Mouse (Mus musculus) gastrocnemius, adult 18-20 months (tissue): ENCODE data around the gene Gm48552. TPM values are rescaled to one million over a fixed set of nuclear protein-coding genes. Genes with fewer than 3 reads are reported as not detected.
A peak's percentile ranks its signal among the peaks of the same experiment; 100 is the strongest.

Experiments used
- DNase-seq: peaks from one replicate; pipeline ENCODE4 v3.0.0; 2021; ENCODE audit warnings: low spot score
- microRNA-seq: library from miRNA; unstranded; fragments of <30 nt; microRNA quantifications from one replicate; pipeline ENCODE4 v1.2.0, GENCODE M21; 2021
- total RNA-seq, 2 experiments: library from RNA; stranded (reverse); gene quantifications; 2 replicates each; pipeline ENCODE4 v1.2.3; 2021

Gm48552 gene
- total RNA-seq, 2 experiments from 2014 or later = 0.34 TPM; not detected in 1

- DNase-seq = peak; percentile 84
Observed at GRCm38 (mm10) chr10:81430141-81430830, 41.5 kb downstream of the Gm48552 start.

- no peak for DNase-seq
Observed at GRCm38 (mm10) chr10:81430831-81431525, 42.2 kb downstream of the Gm48552 start.

- no peak for DNase-seq
Observed at GRCm38 (mm10) chr10:81431526-81432168, 42.8 kb downstream of the Gm48552 start.

- DNase-seq = no peak
Observed at GRCm38 (mm10) chr10:81432169-81432867, 43.5 kb downstream of the Gm48552 start.

DNA sequence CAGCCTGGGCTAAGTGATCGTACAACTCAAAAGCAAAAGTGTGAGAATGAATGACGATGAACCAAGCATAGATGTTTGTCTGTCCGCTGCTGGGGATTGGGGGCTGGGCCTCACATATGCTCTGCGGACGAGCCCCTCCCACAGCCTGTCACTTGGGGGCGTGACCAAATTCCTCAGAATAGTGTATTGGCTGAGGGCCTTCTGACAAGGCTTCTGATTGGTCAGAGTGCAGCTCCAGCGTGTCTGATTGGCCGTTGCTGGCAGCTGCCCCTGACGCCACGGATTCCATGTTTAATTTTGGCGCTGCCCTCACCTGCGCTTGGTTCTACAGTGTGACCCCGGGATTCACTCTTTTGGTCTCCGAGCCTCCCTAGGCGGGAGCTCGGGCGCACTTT is 44.1 kb downstream of the Gm48552 start:
- DNase-seq = peak; percentile 98

- peak; percentile 74 for DNase-seq
Observed at GRCm38 (mm10) chr10:81433541-81434289, 44.9 kb downstream of the Gm48552 start.

GRCm38 (mm10) chr10:81434361-81435263 is 45.8 kb downstream of the Gm48552 start:
- DNase-seq = no peak

- DNase-seq = peak; percentile 81
Observed at GRCm38 (mm10) chr10:81435436-81435835, 46.6 kb downstream of the Gm48552 start.

Small RNAs within 50 kb of the gene (microRNA-seq; reads per million reads assigned to microRNA genes)
- gene Mir1191b (2.4 reads per million), gene Mir6913 (1.4 reads per million)

Other genes starting within 250 kb of the Gm48552 start
- gene Pias4, start 221.1 kb upstream of the Gm48552 start, total RNA-seq = 10 to 100 TPM; 15.3 to 17.1 TPM
- gene Eef2, start 212.4 kb upstream of the Gm48552 start, total RNA-seq = 1,000 to 10,000 TPM; 1,320 to 1,335 TPM
- 10 to 100 TPM; 25.5 to 28.4 TPM for gene Dapk3, start 206.0 kb upstream of the Gm48552 start, total RNA-seq
- not detected for gene 4930442H23Rik, start 205.2 kb upstream of the Gm48552 start, total RNA-seq
- 100 to 1,000 TPM in 1 of 2 experiments, 10 to 100 TPM in 1; 59.9 to 118 TPM for gene Nmrk2, start 187.0 kb upstream of the Gm48552 start, total RNA-seq
- gene Atcay, start 158.2 kb upstream of the Gm48552 start, total RNA-seq = not detected
- 1 to 10 TPM; 1.9 to 2.7 TPM for gene Zfr2, start 155.8 kb upstream of the Gm48552 start, total RNA-seq
- not detected for gene Matk, start 136.1 kb upstream of the Gm48552 start, total RNA-seq
- 100 to 1,000 TPM; 106 to 116 TPM for gene Mrpl54, start 122.1 kb upstream of the Gm48552 start, total RNA-seq
- gene Apba3, start 122.0 kb upstream of the Gm48552 start, total RNA-seq = 100 to 1,000 TPM; 102 to 105 TPM
- not detected for gene Tjp3, start 97.4 kb upstream of the Gm48552 start, total RNA-seq
- 10 to 100 TPM; 19.7 to 20.4 TPM for gene Pip5k1c, start 96.0 kb upstream of the Gm48552 start, total RNA-seq
- gene Cactin, start 67.9 kb upstream of the Gm48552 start, total RNA-seq = 10 to 100 TPM; 10.1 to 10.9 TPM
- under 1 TPM; 0.16 to 0.55 TPM for gene Tbxa2r, start 60.3 kb upstream of the Gm48552 start, total RNA-seq
- 1 to 10 TPM in 1 of 2 experiments, under 1 TPM in 1; 0.39 to 1.4 TPM for gene Gipc3, start 45.7 kb upstream of the Gm48552 start, total RNA-seq
- gene Hmg20b, start 38.5 kb upstream of the Gm48552 start, total RNA-seq = 10 to 100 TPM; 14.7 to 19.6 TPM
- 1 to 10 TPM; 2.3 to 2.8 TPM for gene Mfsd12, start 31.5 kb upstream of the Gm48552 start, total RNA-seq
- under 1 TPM; 0.23 to 0.66 TPM for gene 4930404N11Rik, start 23.2 kb upstream of the Gm48552 start, total RNA-seq
- gene Fzr1, start 10.5 kb upstream of the Gm48552 start, total RNA-seq = 10 to 100 TPM; 15.3 to 15.4 TPM
- gene Dohh, start 4.6 kb upstream of the Gm48552 start, total RNA-seq = 10 to 100 TPM; 41.1 to 44.1 TPM
- gene Gm48551, start 4.5 kb upstream of the Gm48552 start, total RNA-seq = under 1 TPM; 0.57 to 0.97 TPM
- gene Smim24, start 4.0 kb downstream of the Gm48552 start, total RNA-seq = not detected
- 100 to 1,000 TPM; 232 to 244 TPM for gene Nfic, start 66.6 kb downstream of the Gm48552 start, total RNA-seq
- under 1 TPM; 0.05 to 0.07 TPM for gene Celf5, start 93.7 kb downstream of the Gm48552 start, total RNA-seq
- 10 to 100 TPM; 41.0 to 45.8 TPM for gene Ncln, start 107.4 kb downstream of the Gm48552 start, total RNA-seq
- gene S1pr4, start 111.1 kb downstream of the Gm48552 start, total RNA-seq = under 1 TPM; 0.71 to 0.78 TPM
- gene Gna15, start 135.2 kb downstream of the Gm48552 start, total RNA-seq = under 1 TPM; 0.53 to 0.57 TPM
- 10 to 100 TPM; 26.2 to 31.8 TPM for gene Gna11, start 156.2 kb downstream of the Gm48552 start, total RNA-seq
- 100 to 1,000 TPM; 947 to 962 TPM for gene Aes, start 170.5 kb downstream of the Gm48552 start, total RNA-seq
- gene Tle2, start 185.6 kb downstream of the Gm48552 start, total RNA-seq = 1 to 10 TPM; 4.9 to 7.4 TPM
- gene Tle6, start 212.1 kb downstream of the Gm48552 start, total RNA-seq = 1 to 10 TPM; 4.5 to 6.1 TPM
- gene BC025920, start 217.3 kb downstream of the Gm48552 start, total RNA-seq = 1 to 10 TPM; 3.1 to 3.3 TPM
- gene Sirt6, start 238.8 kb downstream of the Gm48552 start, total RNA-seq = 1 to 10 TPM; 4.4 to 4.7 TPM
- 10 to 100 TPM; 10.2 to 10.6 TPM for gene Ankrd24, start 239.5 kb downstream of the Gm48552 start, total RNA-seq